Mouse (Mus musculus) lung, embryonic 15.5 days (tissue): ENCODE measurements around the gene Ahdc1. TPM values are rescaled to one million over a fixed set of nuclear protein-coding genes. Genes with fewer than 3 reads are reported as not detected.

Source experiments
- ATAC-seq: fragments of 200-750 bp; cut with Nextera tagmentation; 2 replicates; pipeline ENCODE4 v1.8.0; 2017; ENCODE audit warnings: moderate number of reproducible peaks, borderline replicate concordance; ENCODE audit not compliant: low FRiP score, low TSS enrichment; ENCODE audit errors: extremely low read depth
- H3K27ac ChIP-seq: fragments of 300-500 bp; sonication (generic); 2 replicates; pipeline ENCODE4 v1.5.1; 2015; ENCODE audit warnings: moderate library complexity, mild to moderate bottlenecking, inconsistent platforms
- H3K27me3 ChIP-seq: fragments of 300-500 bp; sonication (generic); 2 replicates; pipeline ENCODE4 v1.6.1; 2015; ENCODE audit warnings: inconsistent platforms
- H3K36me3 ChIP-seq: fragments of 300-500 bp; sonication (generic); 2 replicates; pipeline ENCODE4 v1.6.1; 2015; ENCODE audit warnings: inconsistent platforms
- H3K4me1 ChIP-seq: fragments of 300-500 bp; sonication (generic); 2 replicates; pipeline ENCODE4 v1.6.1; 2015; ENCODE audit warnings: inconsistent platforms
- H3K4me2 ChIP-seq: fragments of 300-500 bp; sonication (generic); 2 replicates; pipeline ENCODE4 v1.6.1; 2015; ENCODE audit warnings: inconsistent platforms, mild to moderate bottlenecking, moderate library complexity
- H3K4me3 ChIP-seq: fragments of 300-500 bp; sonication (generic); 2 replicates; pipeline ENCODE4 v1.5.1; 2015; ENCODE audit warnings: mild to moderate bottlenecking, inconsistent platforms
- H3K9ac ChIP-seq: fragments of 300-500 bp; sonication (generic); 2 replicates; pipeline ENCODE4 v1.6.1; 2015; ENCODE audit warnings: inconsistent platforms
- H3K9me3 ChIP-seq: fragments of 300-500 bp; sonication (generic); 2 replicates; pipeline ENCODE4 v1.6.1; 2016; ENCODE audit warnings: inconsistent platforms
- WGBS: fragments of 180-500 bp; shearing (Covaris S2); methylation state at CpG from one replicate; pipeline ENCODE4 v1.1.7; 2015; 5-methylcytosine and 5-hydroxymethylcytosine counted together
- polyA plus RNA-seq: library from polyadenylated mRNA; unstranded; fragments of >200 nt; fragmentation: Nextera tagmentation; extraction: Ambion mirVana; gene quantifications from 2 replicates; pipeline ENCODE4 v1.2.1, GENCODE M21; 2015

The Ahdc1 gene
- polyA plus RNA-seq, 1 experiment from 2014 or later: 10.5 TPM

DNA sequence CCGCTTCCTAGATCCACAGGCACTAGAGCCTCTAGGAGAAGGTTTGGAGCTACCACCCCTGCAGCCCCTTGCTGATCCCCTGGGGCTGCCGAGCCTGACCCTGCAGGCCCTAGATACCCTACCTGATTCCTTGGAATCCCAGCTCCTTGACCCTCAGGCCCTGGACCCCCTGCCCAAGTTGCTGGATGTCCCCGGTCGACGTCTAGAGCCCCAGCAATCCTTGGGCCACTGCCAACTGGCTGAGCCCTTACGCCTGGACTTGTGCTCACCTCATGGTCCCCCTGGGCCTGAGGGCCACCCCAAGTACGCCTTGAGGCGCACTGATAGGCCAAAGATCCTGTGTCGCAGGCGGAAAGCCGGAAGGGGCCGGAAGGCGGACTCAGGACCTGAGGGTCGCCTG is 51.2 kb downstream of the Ahdc1 start:
- no peak overlapping the region for H3K4me2 ChIP-seq
- WGBS: 89% methylated on average over 14 of the region's 14 CpGs
- no peaks in the 10 kb centered on the region for H3K9me3 ChIP-seq
- peaks cover 22% of the 10 kb centered on the region for H3K4me1 ChIP-seq
- H3K27me3 ChIP-seq: no peaks in the 10 kb centered on the region
- H3K27ac ChIP-seq: no peak overlapping the region
- H3K4me3 ChIP-seq: no peak overlapping the region
- no peak for ATAC-seq
- H3K36me3 ChIP-seq: peaks cover 80% of the 10 kb centered on the region
- no peak overlapping the region for H3K9ac ChIP-seq

DNA sequence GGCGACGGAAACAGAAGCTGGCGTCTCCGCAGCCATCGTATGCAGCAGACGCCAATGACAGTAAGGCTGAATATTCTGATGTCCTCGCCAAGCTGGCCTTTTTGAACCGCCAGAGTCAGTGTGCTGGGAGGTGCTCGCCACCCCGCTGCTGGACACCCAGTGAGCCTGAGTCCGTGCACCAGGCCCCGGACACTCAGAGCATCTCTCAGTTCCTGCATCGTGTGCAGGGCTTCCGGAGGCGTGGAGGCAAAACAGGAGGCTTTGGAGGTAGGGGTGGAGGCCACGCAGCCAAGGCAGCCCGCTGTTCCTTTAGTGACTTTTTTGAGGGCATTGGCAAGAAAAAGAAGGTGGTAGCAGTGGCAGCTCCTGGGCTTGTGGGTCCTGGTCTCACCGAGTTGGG is 52.1 kb downstream of the Ahdc1 start:
- WGBS: 91% methylated on average over 18 of the region's 18 CpGs
- no peak overlapping the region for H3K9ac ChIP-seq
- no peak overlapping the region for H3K4me3 ChIP-seq
- no peak for ATAC-seq
- H3K9me3 ChIP-seq: no peaks in the 10 kb centered on the region
- H3K27ac ChIP-seq: no peak overlapping the region
- peaks cover 81% of the 10 kb centered on the region for H3K36me3 ChIP-seq
- no peak overlapping the region for H3K4me2 ChIP-seq
- peaks cover 19% of the 10 kb centered on the region for H3K4me1 ChIP-seq
- H3K27me3 ChIP-seq: no peaks in the 10 kb centered on the region

GRCm38 (mm10) chr4:133063799-133064198 is 52.7 kb downstream of the Ahdc1 start:
- no peak overlapping the region for H3K27ac ChIP-seq
- peaks cover 17% of the 10 kb centered on the region for H3K4me1 ChIP-seq
- no peak overlapping the region for H3K9ac ChIP-seq
- 83% methylated on average over 13 of the region's 13 CpGs for WGBS
- no peak overlapping the region for H3K4me3 ChIP-seq
- ATAC-seq: no peak
- no peaks in the 10 kb centered on the region for H3K9me3 ChIP-seq
- peaks cover 81% of the 10 kb centered on the region for H3K36me3 ChIP-seq
- no peaks in the 10 kb centered on the region for H3K27me3 ChIP-seq
- H3K4me2 ChIP-seq: no peak overlapping the region

DNA sequence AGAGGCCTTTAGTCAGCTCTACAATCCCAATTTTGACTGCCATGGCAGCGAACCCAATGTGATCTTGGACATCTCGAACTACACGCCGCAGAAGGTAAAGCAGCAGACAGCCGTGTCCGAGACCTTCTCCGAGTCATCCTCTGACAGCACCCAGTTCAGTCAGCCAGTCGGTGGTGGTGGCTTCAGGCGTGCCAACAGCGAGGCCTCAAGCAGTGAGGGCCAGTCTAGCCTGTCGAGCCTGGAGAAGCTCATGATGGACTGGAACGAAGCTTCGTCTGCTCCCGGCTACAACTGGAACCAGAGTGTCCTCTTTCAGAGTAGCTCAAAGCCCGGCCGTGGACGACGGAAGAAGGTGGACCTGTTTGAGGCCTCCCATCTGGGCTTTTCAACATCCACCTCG is 53.7 kb downstream of the Ahdc1 start:
- WGBS: 91% methylated on average over 19 of the region's 19 CpGs
- no peaks in the 10 kb centered on the region for H3K9me3 ChIP-seq
- peaks cover 10% of the 10 kb centered on the region; the same call in 1 of the 2 replicates for H3K4me1 ChIP-seq
- no peaks in the 10 kb centered on the region for H3K27me3 ChIP-seq
- no peak overlapping the region for H3K4me3 ChIP-seq
- H3K9ac ChIP-seq: no peak overlapping the region
- H3K27ac ChIP-seq: no peak overlapping the region
- H3K4me2 ChIP-seq: no peak overlapping the region
- ATAC-seq: no peak
- peaks cover 78% of the 10 kb centered on the region for H3K36me3 ChIP-seq

DNA sequence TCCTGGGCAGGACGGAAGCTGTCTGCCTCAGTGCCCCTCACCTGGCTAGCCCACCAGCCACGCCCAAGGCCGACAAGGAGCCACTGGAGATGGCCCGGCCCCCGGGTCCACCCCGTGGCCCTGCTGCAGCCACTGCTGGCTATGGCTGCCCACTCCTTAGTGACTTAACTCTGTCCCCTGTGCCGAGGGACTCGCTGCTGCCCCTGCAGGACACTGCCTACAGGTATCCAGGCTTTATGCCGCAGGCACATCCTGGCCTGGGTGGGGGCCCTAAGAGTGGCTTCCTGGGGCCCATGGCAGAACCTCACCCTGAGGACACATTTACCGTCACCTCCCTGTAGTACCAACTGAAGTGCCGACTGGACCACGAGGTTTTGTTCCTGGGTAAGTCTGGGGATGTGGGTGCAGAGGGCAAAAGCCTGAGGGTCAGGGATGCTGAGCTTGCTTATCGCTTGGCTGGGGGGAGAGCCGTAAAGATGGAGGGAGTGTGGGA is 54.9 kb downstream of the Ahdc1 start:
- no peak for ATAC-seq
- Histone ChIP-seq H3K27me3 (no peaks in the 10 kb centered on the region), H3K36me3 (peaks cover 79% of the 10 kb centered on the region), H3K9me3 (no peaks in the 10 kb centered on the region), H3K27ac (no peak overlapping the region), H3K9ac (no peak overlapping the region), H3K4me3 (no peak overlapping the region), H3K4me2 (no peak overlapping the region), H3K4me1 (peaks cover 10% of the 10 kb centered on the region; the same call in 1 of the 2 replicates)
- WGBS: 91% methylated on average over 14 of the region's 14 CpGs

DNA sequence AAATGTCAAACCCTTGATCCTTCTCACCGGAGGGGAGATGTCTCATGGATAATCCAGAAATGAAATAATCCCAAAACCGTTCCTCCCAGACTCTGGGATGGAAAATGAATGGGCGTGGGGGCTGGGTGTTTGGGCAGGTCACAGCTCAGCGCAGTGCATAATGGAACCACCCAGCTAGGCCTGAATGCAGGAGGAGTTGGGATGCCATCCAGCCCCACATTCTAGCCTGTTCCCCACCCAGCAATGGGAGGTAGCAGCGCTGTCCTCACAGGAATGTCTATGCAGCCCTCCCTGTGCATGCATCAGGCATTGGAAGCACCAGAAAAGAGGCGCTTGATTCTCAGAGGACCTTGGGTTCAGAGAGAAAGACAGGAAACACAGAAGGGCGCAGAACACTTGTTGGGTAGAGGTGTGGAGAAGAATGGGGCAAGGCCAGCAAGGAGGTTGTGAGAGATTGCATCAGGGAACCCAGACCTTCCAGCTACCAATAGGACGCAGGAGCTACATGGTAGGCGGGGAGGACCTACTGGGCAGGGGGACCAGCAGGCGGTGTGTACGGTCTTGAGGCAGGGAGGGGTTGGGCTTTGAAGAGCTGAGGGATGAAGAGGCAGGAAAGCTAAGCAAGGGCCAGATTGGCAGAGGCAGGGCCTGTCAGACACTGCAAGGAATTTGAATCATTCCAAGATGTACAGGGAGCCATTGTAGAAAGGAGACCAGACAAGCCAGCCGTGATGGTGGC is 57.5 kb downstream of the Ahdc1 start:
- 73% methylated on average over 12 of the region's 12 CpGs for WGBS
- no peak overlapping the region for H3K4me2 ChIP-seq
- H3K27ac ChIP-seq: 0 out of 2 replicates have a peak overlapping the region, but pooled peaks have one; percentile 1
- peaks cover 15% of the 10 kb centered on the region for H3K4me1 ChIP-seq
- no peaks in the 10 kb centered on the region for H3K9me3 ChIP-seq
- H3K27me3 ChIP-seq: no peaks in the 10 kb centered on the region
- no peak overlapping the region for H3K4me3 ChIP-seq
- H3K36me3 ChIP-seq: peaks cover 63% of the 10 kb centered on the region
- no peak for ATAC-seq
- H3K9ac ChIP-seq: no peak overlapping the region

GRCm38 (mm10) chr4:133070388-133070787 is 59.3 kb downstream of the Ahdc1 start:
- no peak for ATAC-seq
- Histone ChIP-seq H3K9me3 (no peaks in the 10 kb centered on the region), H3K27ac (no peak overlapping the region), H3K27me3 (no peaks in the 10 kb centered on the region), H3K4me3 (no peak overlapping the region), H3K4me2 (no peak overlapping the region), H3K9ac (no peak overlapping the region), H3K36me3 (peaks cover 52% of the 10 kb centered on the region), H3K4me1 (peaks cover 28% of the 10 kb centered on the region)
- 74% methylated on average over 3 of the region's 3 CpGs for WGBS

DNA sequence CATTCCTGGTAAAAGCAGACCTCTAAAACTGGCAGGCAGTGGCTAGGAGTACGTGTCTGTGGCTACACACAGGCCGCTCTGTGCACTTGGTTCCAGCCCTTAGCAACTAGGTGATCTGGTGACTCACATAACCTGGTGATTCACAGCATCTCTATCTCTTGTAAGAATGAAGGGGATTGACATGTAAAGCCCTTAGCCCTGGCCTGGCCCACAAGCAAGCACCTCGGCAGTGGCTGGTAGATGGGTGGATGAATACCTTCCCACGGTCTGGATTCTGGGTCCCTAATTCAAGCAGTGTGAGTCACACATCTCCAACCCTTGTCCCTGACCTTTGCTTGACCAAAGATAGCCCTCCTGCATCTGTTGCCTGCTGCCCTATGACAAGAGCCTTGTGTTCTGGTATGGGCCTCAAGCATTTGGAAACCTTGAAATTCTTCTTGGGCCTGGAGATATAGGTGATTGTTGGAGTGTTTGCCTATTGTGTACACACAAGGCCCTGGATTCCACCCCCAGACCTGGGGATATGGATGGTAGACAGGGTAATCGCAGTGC is 59.8 kb downstream of the Ahdc1 start:
- Histone ChIP-seq H3K9ac (no peak overlapping the region), H3K36me3 (peaks cover 47% of the 10 kb centered on the region), H3K27ac (no peak overlapping the region), H3K27me3 (no peaks in the 10 kb centered on the region), H3K4me1 (peaks cover 28% of the 10 kb centered on the region), H3K4me3 (no peak overlapping the region), H3K4me2 (no peak overlapping the region), H3K9me3 (no peaks in the 10 kb centered on the region)
- WGBS: 87% methylated on average over 5 of the region's 5 CpGs
- ATAC-seq: no peak

DNA sequence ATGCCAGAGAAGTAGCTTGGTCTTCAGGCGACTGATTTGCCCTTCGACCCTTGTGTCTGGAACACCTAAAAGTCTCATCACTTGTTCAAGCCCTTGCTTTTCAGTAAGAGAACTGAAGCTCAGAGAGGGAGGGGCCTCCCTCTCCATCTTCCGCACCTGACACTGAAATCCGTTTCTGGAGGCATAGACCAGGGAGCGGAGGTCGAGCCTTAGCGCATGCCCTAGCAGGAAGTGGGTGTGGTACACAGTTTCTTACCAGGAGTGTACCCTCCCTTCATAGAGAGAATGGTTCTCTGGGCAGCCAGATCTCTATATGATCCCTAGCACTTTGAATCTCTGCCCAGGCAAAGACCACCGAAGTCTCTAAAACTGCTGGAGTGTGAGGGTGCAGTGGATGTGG is 62.1 kb downstream of the Ahdc1 start:
- no peak overlapping the region for H3K9ac ChIP-seq
- H3K36me3 ChIP-seq: peaks cover 45% of the 10 kb centered on the region
- H3K27ac ChIP-seq: no peak overlapping the region
- H3K4me2 ChIP-seq: no peak overlapping the region
- 57% methylated on average over 8 of the region's 8 CpGs for WGBS
- no peak overlapping the region for H3K4me3 ChIP-seq
- no peaks in the 10 kb centered on the region for H3K27me3 ChIP-seq
- H3K4me1 ChIP-seq: peaks cover 22% of the 10 kb centered on the region
- no peaks in the 10 kb centered on the region for H3K9me3 ChIP-seq
- ATAC-seq: no peak

DNA sequence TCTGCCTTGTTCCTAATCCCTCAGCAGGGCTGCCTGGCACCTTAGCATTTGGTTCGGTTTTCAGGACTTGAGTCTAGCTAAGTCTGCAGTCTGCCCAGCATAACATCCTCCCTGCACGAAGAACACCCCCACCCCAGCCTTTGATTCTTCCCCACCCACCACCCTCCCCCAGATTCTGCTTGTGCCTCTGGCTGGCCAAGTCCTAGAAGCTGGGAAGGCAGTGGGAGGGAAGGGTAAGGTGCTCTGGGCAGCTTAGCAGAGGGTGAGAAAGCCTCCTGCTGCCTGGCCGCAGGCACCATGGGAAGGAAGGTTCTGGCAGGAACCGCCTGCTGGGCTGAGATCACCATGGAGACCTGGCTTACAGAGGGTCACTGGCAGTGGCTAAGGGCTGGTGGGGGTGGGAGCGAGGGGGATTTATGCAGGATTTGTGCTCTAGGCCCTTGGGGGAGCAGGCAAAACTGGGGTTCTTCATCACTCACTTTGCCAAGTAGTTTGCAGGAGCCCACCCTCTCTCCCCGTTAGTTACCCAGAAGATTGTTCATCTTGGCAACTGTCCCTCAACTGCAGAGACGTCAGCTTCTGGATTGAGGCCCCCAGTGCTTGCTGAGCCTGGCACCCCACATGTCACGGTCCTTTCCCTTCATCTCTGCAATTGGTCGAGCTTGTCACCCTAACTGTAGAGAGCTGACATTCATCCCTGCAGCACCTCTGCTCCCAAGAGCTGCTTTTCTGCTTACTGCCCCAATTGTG is 63.2 kb downstream of the Ahdc1 start:
- Histone ChIP-seq H3K4me3 (no peak overlapping the region), H3K4me1 (peaks cover 18% of the 10 kb centered on the region), H3K27ac (peak overlapping the region; percentile 31; the same call in 1 of the 2 replicates), H3K9ac (no peak overlapping the region), H3K9me3 (no peaks in the 10 kb centered on the region), H3K36me3 (peaks cover 55% of the 10 kb centered on the region), H3K27me3 (no peaks in the 10 kb centered on the region), H3K4me2 (no peak overlapping the region)
- WGBS: 45% methylated on average over 9 of the region's 9 CpGs
- ATAC-seq: peak; percentile 16; the same call in 1 of the 2 replicates

GRCm38 (mm10) chr4:133074894-133075572 is 64.0 kb downstream of the Ahdc1 start:
- H3K4me2 ChIP-seq: no peak overlapping the region
- no peak overlapping the region for H3K27ac ChIP-seq
- 43% methylated on average over 8 of the region's 8 CpGs for WGBS
- H3K27me3 ChIP-seq: no peaks in the 10 kb centered on the region
- ATAC-seq: no peak
- no peaks in the 10 kb centered on the region for H3K9me3 ChIP-seq
- H3K9ac ChIP-seq: no peak overlapping the region
- H3K4me1 ChIP-seq: peaks cover 18% of the 10 kb centered on the region
- no peak overlapping the region for H3K4me3 ChIP-seq
- H3K36me3 ChIP-seq: peaks cover 49% of the 10 kb centered on the region
